Mouse (Mus musculus) ES-E14 (cell line): ENCODE measurements around the gene Haus7. TPM values are rescaled to one million over a fixed set of nuclear protein-coding genes. Genes with fewer than 3 reads are reported as not detected.

Experiments used
- DNase-seq: peaks from one replicate; pipeline ENCODE4 v3.0.0-alpha.2; 2013; ENCODE audit warnings: low read depth, low spot score
- H3K27ac ChIP-seq: 2 replicates; pipeline ENCODE4 v1.5.1; 2012; ENCODE audit warnings: low read depth, mild to moderate bottlenecking, low read length, moderate library complexity, mixed read lengths; ENCODE audit not compliant: poor library complexity, insufficient read depth, severe bottlenecking
- H3K36me3 ChIP-seq: 2 replicates; pipeline ENCODE4 v1.6.1; 2012; ENCODE audit warnings: mild to moderate bottlenecking, low read length, moderate library complexity, mixed read lengths; ENCODE audit not compliant: control insufficient read depth, poor library complexity, insufficient read depth, severe bottlenecking
- H3K4me1 ChIP-seq, 2 experiments: fragments of 150-350 bp in 1 of 2; sonication (generic) in 1 of 2; 2 replicates each; pipeline ENCODE4 v1.6.1; 2012; ENCODE audit warnings: low read length in 2 of 2, mild to moderate bottlenecking in 1 of 2, mixed read lengths in 1 of 2; ENCODE audit not compliant: control insufficient read depth in 2 of 2, insufficient read depth in 2 of 2, poor library complexity in 1 of 2
- H3K4me3 ChIP-seq, 2 experiments: fragments of 150-350 bp in 1 of 2; sonication (generic) in 1 of 2; 2 replicates each; pipeline ENCODE4 v1.5.1; 2012; ENCODE audit warnings: low read length in 2 of 2, low read depth in 1 of 2, mild to moderate bottlenecking in 1 of 2, mixed read lengths in 1 of 2; ENCODE audit not compliant: insufficient read depth in 1 of 2, poor library complexity in 1 of 2, severe bottlenecking in 1 of 2
- H3K9ac ChIP-seq: 2 replicates; pipeline ENCODE4 v1.6.1; 2012; ENCODE audit warnings: low read depth, mild to moderate bottlenecking, low read length, mixed read lengths; ENCODE audit not compliant: poor library complexity, insufficient read depth, severe bottlenecking
- H3K9me3 ChIP-seq: fragments of 150-350 bp; sonication (generic); 2 replicates; pipeline ENCODE4 v1.6.1; 2012; ENCODE audit warnings: low read depth, mild to moderate bottlenecking, low read length; ENCODE audit not compliant: control insufficient read depth, insufficient read depth
- CHD2 ChIP-seq: IDR thresholded peaks from 2 replicates; pipeline ENCODE4 v1.6.1; 2014; ENCODE audit warnings: mild to moderate bottlenecking, low read depth, low read length, inconsistent platforms
- HCFC1 ChIP-seq: IDR thresholded peaks from 2 replicates; pipeline ENCODE4 v1.6.1; 2012; ENCODE audit warnings: low read length, inconsistent platforms, borderline replicate concordance; ENCODE audit not compliant: insufficient read depth
- MAFK ChIP-seq: IDR thresholded peaks from 2 replicates; pipeline ENCODE4 v1.6.1; 2014; ENCODE audit warnings: mild to moderate bottlenecking, low read depth, low read length, inconsistent platforms; ENCODE audit not compliant: insufficient read depth
- ZC3H11A ChIP-seq: IDR thresholded peaks from 2 replicates; pipeline ENCODE4 v1.6.1; 2012; ENCODE audit warnings: low read depth, mild to moderate bottlenecking, inconsistent platforms, low read length, borderline replicate concordance
- ZNF384 ChIP-seq: IDR thresholded peaks from 2 replicates; pipeline ENCODE4 v1.6.1; 2012; ENCODE audit warnings: low read depth, low read length, inconsistent platforms
- in situ Hi-C, 2 experiments: fragments of 600-800 bp; cut with MboI; formaldehyde crosslinking; loops; one replicate each; pipeline ENCODE4 v1.15.1; 2025; ENCODE audit warnings: low sequenced_read_pairs in 2 of 2, inconsistent platforms in 1 of 2; ENCODE audit not compliant: unreplicated experiment in 2 of 2
- total RNA-seq: library from RNA; depleted of rRNA; stranded (reverse); fragments of 300-350 nt; gene quantifications from 2 replicates; pipeline ENCODE4 v1.2.3, GENCODE M21; 2012

The Haus7 gene
- total RNA-seq, 1 experiment, result 31.1 TPM

DNA sequence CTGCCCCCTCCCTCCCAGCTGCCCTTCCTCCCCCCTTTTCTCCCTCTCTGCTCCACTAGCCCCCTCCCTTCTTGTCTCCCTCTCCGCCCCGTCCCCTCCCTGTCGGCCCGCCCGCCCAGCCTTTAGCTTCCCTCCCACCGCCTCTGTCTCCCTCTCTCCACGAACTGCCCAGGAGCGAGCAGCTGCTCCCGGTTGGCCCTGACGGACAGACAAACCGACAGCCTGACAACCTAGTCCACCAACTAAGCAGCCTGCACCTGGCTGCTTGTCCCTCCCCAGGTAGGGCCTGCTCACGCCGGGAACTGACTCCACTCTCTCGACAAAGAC, 24.6 kb upstream of the Haus7 start, which contains the start of gene Bgn:
Gene Bgn, plus strand, starts transcription at position 119 of the 327 bp plus-strand sequence.
- Histone ChIP-seq H3K4me1 (no peaks in the 10 kb centered on the region), H3K9me3 (no peaks in the 10 kb centered on the region), H3K27ac (no peak within 1 kb of the TSS), H3K4me3 (no peak within 1 kb of the TSS), H3K9ac (no peak within 1 kb of the TSS), H3K36me3 (no peaks in the 10 kb centered on the region)
- DNase-seq, result no peak
- TF ChIP-seq ZNF384, result no peak
- TF ChIP-seq HCFC1, result no peak
- no peak for TF ChIP-seq CHD2
- TF ChIP-seq MAFK, result no peak
- no peak for TF ChIP-seq ZC3H11A
- in situ Hi-C loops, result no loop called here

DNA sequence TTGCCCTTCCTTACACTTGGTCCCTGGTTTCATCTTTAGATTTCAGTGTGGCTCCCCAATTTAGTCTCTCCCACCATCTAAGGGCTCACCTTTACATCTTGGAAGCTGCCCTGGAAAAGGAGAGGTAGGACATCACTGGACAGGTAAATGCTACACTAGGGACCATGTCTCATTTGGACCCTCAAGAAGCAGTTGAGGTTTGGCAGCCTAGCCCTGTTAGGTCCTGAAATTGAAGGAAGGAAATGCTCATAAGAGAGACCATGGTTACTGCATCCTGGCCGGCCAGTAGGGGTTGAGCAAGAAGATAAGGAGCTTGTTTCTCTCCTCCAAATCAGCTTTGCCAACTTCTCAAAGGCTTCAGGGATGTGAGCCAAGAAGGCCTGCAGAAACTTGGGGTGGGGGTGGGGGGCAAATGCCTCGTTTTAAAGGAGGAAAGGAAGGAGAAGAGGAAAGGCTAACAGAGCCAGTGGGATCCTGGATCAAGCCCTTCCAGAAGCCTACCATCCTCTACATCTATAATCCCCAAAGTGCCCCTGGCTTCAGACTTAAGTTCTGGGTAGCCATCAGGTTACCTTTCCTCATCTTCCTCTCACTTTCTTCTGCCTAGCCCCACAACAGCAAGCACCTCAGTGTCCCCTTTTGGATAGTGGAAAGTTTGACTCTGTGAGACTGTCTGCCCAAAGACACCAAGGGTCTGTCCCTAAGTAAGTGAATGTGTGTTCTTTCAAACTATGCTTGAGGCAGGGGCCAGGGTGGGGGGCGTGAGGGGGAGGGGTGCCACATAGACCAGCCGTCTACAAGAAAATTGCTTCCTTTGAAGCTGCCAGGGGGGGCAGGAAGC, 24.0 kb upstream of the Haus7 start:
- in situ Hi-C loops, result no loop called here
- Histone ChIP-seq H3K4me1 (no peaks in the 10 kb centered on the region), H3K9me3 (no peaks in the 10 kb centered on the region), H3K36me3 (no peaks in the 10 kb centered on the region), H3K4me3 (no peak overlapping the region), H3K9ac (no peak overlapping the region), H3K27ac (no peak overlapping the region)
- TF ChIP-seq ZC3H11A, result no peak
- no peak for TF ChIP-seq HCFC1
- TF ChIP-seq MAFK, result no peak
- TF ChIP-seq CHD2, result no peak
- no peak for DNase-seq

DNA sequence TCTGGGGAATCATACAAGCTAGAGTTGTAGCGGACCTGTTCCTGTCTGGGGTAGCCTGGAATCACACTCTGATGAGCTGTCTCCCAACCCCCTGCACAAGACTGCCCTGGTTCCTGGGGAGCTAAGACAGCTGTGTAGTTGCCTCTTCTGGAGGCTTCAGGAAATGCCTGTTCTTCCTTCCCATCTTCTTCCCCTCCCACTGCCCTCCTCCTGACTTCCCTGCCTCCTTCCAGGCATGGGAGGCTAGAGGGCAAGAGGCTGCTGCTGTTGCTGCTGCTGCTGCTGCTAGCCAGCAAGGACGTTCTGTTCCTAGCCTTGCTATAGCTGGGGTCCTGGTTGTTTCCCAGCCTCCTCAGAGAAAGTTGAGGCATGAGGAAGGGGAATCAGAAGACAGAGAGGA, 21.5 kb upstream of the Haus7 start:
- Histone ChIP-seq H3K36me3 (no peaks in the 10 kb centered on the region), H3K27ac (no peak overlapping the region), H3K4me1 (no peaks in the 10 kb centered on the region), H3K9me3 (no peaks in the 10 kb centered on the region), H3K4me3 (no peak overlapping the region), H3K9ac (no peak overlapping the region)
- no peak for DNase-seq
- in situ Hi-C loops, result no loop called here
- TF ChIP-seq MAFK, result no peak
- no peak for TF ChIP-seq HCFC1
- TF ChIP-seq ZNF384, result no peak
- no peak for TF ChIP-seq CHD2
- no peak for TF ChIP-seq ZC3H11A

DNA sequence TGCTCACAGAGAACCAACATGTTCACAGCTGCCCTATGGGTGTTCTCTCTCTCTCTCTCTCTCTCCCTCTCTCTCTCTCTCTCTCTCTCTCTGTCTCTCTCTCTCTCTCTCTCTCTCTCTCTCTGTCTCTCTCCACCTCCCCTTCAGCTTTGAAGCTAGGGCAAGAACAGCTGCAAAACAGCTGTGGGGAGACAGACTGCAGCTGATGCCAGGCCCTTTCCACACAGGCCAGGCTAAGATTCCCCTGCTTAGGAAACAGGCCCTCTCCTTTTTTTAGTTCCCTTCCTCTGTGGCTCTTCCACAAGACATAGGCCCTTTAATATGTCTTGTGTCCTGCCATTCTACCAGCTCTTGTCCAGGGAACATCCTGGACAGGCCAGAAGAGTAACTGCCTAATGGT, 20.8 kb upstream of the Haus7 start:
- DNase-seq, result no peak
- Histone ChIP-seq H3K36me3 (no peaks in the 10 kb centered on the region), H3K9ac (no peak overlapping the region), H3K4me1 (no peaks in the 10 kb centered on the region), H3K4me3 (no peak overlapping the region), H3K9me3 (no peaks in the 10 kb centered on the region), H3K27ac (no peak overlapping the region)
- no peak for TF ChIP-seq ZC3H11A
- no peak for TF ChIP-seq HCFC1
- no peak for TF ChIP-seq ZNF384
- TF ChIP-seq MAFK, result no peak
- in situ Hi-C loops, result no loop called here

DNA sequence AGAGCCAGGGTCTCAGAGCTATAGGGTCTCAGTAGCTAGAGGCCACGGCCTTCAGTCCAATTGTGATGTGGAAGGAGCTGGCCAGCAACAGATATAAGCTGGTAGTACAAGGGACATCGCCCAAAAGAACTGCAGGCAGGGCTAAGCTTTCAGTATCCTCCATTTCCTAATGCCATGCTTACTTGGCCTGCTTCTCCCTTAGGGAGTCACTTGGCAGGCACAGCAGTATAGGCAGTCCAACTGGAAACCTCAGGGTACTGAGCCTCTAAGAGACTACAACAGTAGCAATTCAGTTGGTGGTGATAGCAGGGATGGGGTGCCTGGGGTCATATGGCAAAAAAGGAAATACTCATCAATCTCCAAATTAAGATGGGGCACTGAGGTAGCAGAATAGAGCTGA, 18.7 kb upstream of the Haus7 start:
- Histone ChIP-seq H3K36me3 (no peaks in the 10 kb centered on the region), H3K9ac (no peak overlapping the region), H3K4me3 (no peak overlapping the region), H3K27ac (no peak overlapping the region), H3K4me1 (no peaks in the 10 kb centered on the region), H3K9me3 (no peaks in the 10 kb centered on the region)
- in situ Hi-C loops, result no loop called here
- no peak for TF ChIP-seq ZC3H11A
- no peak for TF ChIP-seq HCFC1
- TF ChIP-seq MAFK, result no peak
- no peak for TF ChIP-seq CHD2
- no peak for TF ChIP-seq ZNF384
- DNase-seq, result no peak
